Mouse (Mus musculus) cortical plate, adult 2 months (tissue): ENCODE results near the gene Dad1. TPM values are rescaled to one million over a fixed set of nuclear protein-coding genes. Genes with fewer than 3 reads are reported as not detected.
A peak's percentile ranks its signal among the peaks of the same experiment; 100 is the strongest.

ENCODE experiments used
- H3K27ac ChIP-seq: fragments of 200-500 bp; 2 replicates; pipeline ENCODE4 v1.5.1; 2012; ENCODE audit warnings: low read length, control low read depth, inconsistent platforms; ENCODE audit not compliant: insufficient read depth
- H3K4me1 ChIP-seq: fragments of 200-500 bp; 2 replicates; pipeline ENCODE4 v1.6.1; 2011; ENCODE audit warnings: low read length; ENCODE audit not compliant: control insufficient read depth, insufficient read depth
- H3K4me3 ChIP-seq: fragments of 200-500 bp; 2 replicates; pipeline ENCODE4 v1.5.1; 2011; ENCODE audit warnings: mild to moderate bottlenecking, low read length, control low read depth; ENCODE audit not compliant: insufficient read depth
- CTCF ChIP-seq: fragments of 200-500 bp; IDR thresholded peaks from 2 replicates; pipeline ENCODE4 v1.5.1; 2011; ENCODE audit warnings: mild to moderate bottlenecking, control low read depth, low read length; ENCODE audit not compliant: insufficient read depth; ENCODE audit errors: extremely low read depth
- POLR2A ChIP-seq: fragments of 200-500 bp; IDR thresholded peaks from 2 replicates; pipeline ENCODE4 v1.6.1; 2011; ENCODE audit warnings: mild to moderate bottlenecking, low read length, control low read depth; ENCODE audit not compliant: insufficient read depth; ENCODE audit errors: extremely low read depth
- polyA plus RNA-seq: library from polyadenylated mRNA; depleted of rRNA; stranded (reverse); fragments of >200 nt; gene quantifications from 2 replicates; pipeline ENCODE4 v1.2.3, GENCODE M21; 2012

The Dad1 gene
- polyA plus RNA-seq, 1 experiment = 267 TPM

DNA sequence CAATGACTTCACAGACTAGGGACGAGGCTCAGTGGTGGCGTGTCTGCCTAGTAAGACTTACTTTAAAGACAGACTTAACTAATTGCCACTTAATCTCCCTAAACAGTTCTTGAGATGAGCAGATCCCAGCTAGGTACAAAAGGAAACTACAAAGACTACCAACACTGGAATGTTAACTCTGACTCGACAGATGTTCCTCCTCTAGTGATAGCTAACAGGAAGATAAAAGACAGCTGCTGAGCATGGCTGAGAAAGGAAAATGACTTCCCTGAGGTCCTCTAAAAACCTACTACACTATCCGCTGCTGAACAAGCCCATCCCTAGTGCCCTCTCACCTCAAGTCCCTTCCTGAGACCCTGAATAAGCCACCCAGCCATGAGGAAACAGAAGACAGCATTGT lies 3.8 kb downstream of the Dad1 start:
- TF ChIP-seq POLR2A = no peak
- TF ChIP-seq CTCF = no peak
- Histone ChIP-seq H3K27ac (no peak overlapping the region), H3K4me1 (peaks cover 7% of the 10 kb centered on the region; the same call in 1 of the 2 replicates), H3K4me3 (no peak overlapping the region)

DNA sequence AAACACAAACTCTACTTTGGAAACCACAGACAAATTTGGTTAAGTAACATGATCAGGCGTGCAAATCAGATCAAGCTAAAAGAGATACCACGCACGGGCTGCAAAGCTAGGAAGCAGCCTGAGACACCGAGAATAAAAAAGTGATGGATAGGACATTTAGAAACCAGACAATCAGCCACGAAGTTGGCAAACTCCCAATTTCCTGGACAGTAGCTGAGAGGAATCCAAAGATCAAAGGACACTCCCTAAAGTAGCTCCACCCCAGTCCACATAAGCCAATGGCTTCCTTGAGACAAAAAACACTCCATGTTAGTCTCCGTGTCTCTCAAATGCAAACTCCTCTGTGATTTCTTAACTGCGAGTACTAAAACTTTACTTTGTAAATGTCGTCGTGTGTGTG lies 4.6 kb downstream of the Dad1 start:
- H3K4me1 ChIP-seq = peaks cover 7% of the 10 kb centered on the region; the same call in 1 of the 2 replicates
- TF ChIP-seq POLR2A (no peak), CTCF (no peak)
- no peak overlapping the region for H3K4me3 ChIP-seq

DNA sequence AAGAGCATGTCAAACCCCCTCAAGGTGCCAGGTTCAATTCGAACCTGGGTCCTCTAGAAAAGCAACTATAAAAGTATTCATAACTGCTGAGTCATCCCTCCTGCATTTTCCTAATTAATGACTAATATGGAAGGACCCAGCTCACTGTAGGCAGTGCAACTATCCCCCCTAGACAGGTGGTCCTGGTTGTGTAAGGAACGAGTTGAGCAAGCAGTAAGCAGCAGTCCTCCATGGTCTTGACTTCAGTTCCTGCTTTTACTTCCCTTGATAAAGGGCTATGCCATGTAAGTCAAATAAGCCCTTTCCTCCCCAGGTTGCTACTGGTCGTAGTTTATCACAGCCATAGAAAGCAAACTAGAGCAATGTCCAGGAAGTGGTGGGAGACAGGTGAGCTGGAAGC lies 7.7 kb downstream of the Dad1 start:
- Histone ChIP-seq H3K4me1 (peaks cover 2% of the 10 kb centered on the region; the same call in 1 of the 2 replicates), H3K27ac (no peak overlapping the region), H3K4me3 (no peak overlapping the region)
- TF ChIP-seq CTCF (no peak), POLR2A (no peak)

More for the DNA sequence above, 4.6 kb downstream of the Dad1 start:
- no peak overlapping the region for H3K27ac ChIP-seq

DNA sequence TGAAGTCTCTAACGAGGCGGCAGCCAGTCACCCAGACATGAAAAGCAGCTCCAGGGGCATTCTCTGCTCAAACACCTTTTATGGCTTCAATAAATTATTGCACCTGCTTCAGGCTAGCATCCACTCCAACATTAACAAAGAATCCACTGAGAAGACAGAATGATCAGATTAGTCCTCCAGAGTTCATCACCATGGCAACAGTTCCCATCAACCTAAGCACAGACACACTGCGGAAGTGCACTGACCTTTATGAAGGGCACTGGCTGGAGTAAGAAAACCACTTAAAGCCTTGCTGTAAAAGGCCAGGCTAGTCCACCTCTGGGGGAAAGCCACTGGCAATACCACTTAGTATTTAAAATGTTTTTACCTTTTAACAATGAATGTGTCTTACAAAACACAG lies 9.7 kb downstream of the Dad1 start:
- no peak for TF ChIP-seq CTCF
- no peak for TF ChIP-seq POLR2A
- Histone ChIP-seq H3K4me1 (no peaks in the 10 kb centered on the region; the same call in 1 of the 2 replicates), H3K27ac (no peak overlapping the region), H3K4me3 (no peak overlapping the region)

DNA sequence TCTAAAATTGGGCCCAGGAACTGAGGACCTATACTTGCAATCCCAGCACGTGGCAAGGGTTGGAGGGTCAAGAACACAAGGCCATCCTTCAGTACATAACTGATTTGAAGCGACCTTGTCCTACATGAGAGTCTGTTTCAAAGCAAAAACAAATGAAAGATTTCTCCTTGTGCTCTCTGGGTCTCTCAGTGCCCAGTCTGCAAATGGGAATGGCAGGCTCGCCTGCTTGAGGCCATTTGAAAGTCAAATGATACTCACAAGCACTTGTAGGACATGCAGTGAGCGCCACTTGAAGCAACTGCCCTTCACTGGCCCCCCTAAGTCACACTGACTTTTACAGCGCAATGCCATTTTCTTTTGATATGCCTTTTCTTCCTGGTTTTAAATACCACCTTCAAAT lies 13.4 kb downstream of the Dad1 start:
- no peak for TF ChIP-seq CTCF
- no peak for TF ChIP-seq POLR2A
- no peaks in the 10 kb centered on the region; the same call in 1 of the 2 replicates for H3K4me1 ChIP-seq
- no peak overlapping the region for H3K27ac ChIP-seq
- no peak overlapping the region for H3K4me3 ChIP-seq

DNA sequence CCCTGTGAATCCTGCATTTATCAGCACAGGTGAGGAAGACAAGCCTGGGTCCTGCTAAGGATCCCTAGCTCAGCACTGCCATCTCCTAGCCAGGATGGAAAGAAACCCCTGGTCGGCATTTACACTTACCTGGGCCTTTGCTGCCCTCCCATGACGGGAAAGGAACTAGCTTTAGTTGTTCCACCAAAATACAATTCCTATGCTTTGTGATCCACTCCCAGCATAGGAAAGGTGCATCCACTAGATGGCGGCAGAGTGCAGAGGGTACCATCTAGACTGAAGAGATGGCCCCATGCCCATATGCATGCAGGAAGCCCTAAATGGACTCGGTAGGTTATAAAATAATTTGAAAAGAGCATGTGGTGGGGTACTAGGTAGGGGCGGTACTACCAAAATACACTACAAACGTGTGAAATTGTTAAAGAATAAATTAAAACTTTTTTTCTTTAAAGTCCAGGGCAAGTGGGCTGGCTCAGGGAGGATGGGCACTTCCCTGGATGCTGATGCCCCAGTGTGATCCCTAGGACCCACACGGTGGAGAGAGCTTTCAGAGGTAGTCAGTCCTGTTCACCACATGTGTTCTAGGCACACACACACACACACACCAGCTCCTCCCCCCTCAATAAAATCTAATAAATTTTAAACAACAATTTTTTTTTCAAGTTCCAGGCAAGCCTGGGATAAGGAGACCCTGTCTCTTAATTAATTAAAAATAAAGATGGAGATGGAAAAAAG lies 14.7 kb downstream of the Dad1 start:
- TF ChIP-seq POLR2A (no peak), CTCF (peak; percentile 95)
- H3K27ac ChIP-seq = no peak overlapping the region
- H3K4me3 ChIP-seq = no peak overlapping the region
- no peaks in the 10 kb centered on the region; the same call in 1 of the 2 replicates for H3K4me1 ChIP-seq

DNA sequence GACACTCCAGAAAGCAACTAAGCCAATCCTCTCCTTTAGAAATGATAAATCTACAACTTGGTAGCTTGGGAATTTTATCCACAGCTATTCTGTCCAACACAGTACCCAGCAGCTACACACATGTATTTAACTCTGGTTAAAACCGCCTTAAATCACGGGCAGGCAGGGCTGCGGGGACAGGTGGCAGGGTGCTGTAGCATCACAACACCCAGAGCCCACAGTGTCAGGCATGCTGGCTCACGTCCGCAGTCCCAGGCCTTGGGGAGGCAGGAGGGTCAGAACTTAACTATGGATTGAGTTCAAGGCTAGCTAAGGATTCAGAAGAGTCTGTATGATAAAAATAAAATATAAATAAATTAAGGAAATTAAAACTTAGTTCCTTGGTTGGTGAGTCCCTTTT lies 17.0 kb downstream of the Dad1 start:
- Histone ChIP-seq H3K4me3 (no peak overlapping the region), H3K27ac (no peak overlapping the region), H3K4me1 (no peaks in the 10 kb centered on the region)
- TF ChIP-seq POLR2A = no peak
- no peak for TF ChIP-seq CTCF

DNA sequence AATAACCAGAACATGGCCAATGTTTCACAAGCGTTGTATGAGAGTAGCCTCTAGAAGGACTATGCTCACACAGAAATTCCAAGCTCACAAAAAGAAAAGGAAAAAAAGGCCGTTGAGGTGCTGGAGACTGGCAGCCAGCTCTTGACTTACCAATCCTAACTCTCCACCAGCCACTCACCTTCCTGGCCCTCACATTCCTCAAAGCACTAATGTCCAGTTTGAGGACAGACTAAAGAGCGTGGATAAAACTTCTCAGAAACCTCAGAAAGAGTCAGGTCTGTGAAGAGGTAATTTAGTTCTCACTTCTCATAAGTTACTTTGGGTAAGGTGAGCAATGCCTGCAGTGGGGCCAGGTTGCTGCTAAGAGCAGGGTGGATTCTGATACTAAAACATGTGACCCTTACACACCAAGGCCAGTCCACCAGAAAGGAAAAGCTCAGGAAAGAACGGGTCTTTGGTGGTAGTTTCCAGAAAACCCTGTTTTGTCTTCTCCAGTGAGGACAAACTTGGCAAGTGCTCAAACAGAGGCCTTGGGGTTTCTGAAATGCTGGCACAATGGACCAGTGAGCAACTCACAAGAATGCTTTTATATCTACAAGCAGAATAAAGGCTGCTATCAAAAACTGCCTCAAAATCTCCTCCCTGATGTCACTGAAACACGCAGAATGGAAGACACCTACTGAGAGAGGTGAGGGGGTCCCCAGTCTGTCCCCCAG lies 17.9 kb downstream of the Dad1 start:
- H3K4me3 ChIP-seq = no peak overlapping the region
- no peaks in the 10 kb centered on the region for H3K4me1 ChIP-seq
- no peak for TF ChIP-seq POLR2A
- TF ChIP-seq CTCF = no peak
- no peak overlapping the region for H3K27ac ChIP-seq

DNA sequence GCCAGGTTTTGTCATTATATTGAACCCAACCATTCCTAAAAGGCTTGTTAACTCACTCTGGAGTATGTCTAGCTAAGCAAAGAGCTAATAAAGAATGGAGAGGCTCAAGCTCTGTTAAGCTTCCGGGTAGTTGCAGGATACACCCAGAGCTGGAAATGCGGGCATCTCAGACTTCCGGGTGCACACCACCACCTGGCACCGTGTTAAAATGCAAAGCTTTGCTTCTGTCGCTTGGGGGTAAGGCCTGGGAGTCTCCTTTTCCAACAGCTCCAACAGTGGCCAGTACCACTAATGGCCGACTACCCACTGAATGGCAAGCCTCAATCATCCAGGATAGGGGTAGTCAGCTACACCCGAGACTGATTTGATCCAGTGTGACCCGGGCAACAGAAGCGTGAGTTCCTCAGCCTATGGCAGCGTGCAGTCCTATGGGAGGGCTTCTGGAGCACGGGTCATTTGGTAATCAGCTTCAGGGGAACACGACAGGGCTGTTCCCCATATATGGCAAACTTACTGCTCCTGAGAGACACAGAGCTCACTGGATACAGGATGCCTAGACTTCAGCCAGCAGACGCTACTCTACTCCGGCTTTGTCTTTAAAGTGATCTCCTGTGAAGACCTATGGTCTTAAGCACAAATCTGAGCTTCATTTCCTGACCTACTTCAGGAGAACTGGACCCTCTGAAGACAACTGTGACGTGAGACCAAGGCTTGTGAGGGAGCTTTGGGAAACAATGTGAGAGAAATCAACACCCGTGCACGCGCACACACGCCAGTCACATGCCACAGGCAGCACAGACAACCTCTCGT lies 19.5 kb downstream of the Dad1 start:
- no peak for TF ChIP-seq POLR2A
- no peak for TF ChIP-seq CTCF

DNA sequence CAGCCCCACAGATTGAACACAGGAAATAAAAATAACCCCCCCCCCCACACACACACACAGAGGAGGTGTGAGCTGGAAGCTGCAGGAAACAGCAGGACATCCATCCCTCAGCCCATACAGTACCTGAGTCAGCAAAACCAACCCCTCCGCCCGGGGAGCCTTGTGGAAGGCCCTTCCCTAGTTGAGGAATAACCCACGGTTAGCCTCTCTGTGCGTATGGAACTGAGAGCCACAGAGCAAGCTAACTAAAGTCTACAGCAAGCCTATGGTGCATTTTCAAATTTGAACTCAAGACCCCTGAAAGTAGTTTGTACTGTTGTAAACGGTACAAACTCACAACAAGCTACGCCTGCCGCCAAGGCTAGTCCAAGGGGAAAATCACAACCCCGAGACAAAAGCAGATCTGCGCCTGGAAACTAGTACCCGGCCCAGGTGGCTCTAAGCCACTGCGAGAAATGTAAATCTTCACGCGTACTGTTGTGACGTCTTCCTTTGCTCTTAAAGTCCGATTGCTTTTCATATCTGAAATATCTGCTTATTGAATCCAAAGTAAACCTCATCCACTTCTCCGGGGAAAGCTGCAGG lies 20.3 kb downstream of the Dad1 start:
- TF ChIP-seq POLR2A = no peak
- TF ChIP-seq CTCF = no peak
- no peaks in the 10 kb centered on the region for H3K4me1 ChIP-seq
- no peak overlapping the region for H3K27ac ChIP-seq
- H3K4me3 ChIP-seq = no peak overlapping the region

More for the DNA sequence above, 19.5 kb downstream of the Dad1 start:
- Histone ChIP-seq H3K4me3 (no peak overlapping the region), H3K4me1 (no peaks in the 10 kb centered on the region), H3K27ac (no peak overlapping the region)
